Mouse (Mus musculus) heart, embryonic 13.5 days (tissue): Measurements from ENCODE around the gene Znrf1. TPM values are rescaled to one million over a fixed set of nuclear protein-coding genes. Genes with fewer than 3 reads are reported as not detected.
A peak's percentile ranks its signal among the peaks of the same experiment; 100 is the strongest.

ENCODE experiments used
- ATAC-seq: fragments of 200-750 bp; cut with Nextera tagmentation; 2 replicates; pipeline ENCODE4 v1.8.0; 2017; ENCODE audit warnings: moderate TSS enrichment; ENCODE audit not compliant: insufficient number of reproducible peaks, low FRiP score, low TSS enrichment; ENCODE audit errors: extremely low read depth
- H3K27ac ChIP-seq: fragments of 300-500 bp; sonication (generic); replicated peaks from 2 replicates; pipeline ENCODE4 v1.5.1; 2015; ENCODE audit warnings: moderate library complexity, mild to moderate bottlenecking, inconsistent platforms
- H3K27me3 ChIP-seq: fragments of 300-500 bp; sonication (generic); replicated peaks from 2 replicates; pipeline ENCODE4 v1.6.1; 2015; ENCODE audit warnings: mild to moderate bottlenecking, inconsistent platforms
- H3K36me3 ChIP-seq: fragments of 300-500 bp; sonication (generic); 2 replicates; pipeline ENCODE4 v1.6.1; 2015; ENCODE audit warnings: mild to moderate bottlenecking, inconsistent platforms
- H3K4me1 ChIP-seq: fragments of 300-500 bp; sonication (generic); 2 replicates; pipeline ENCODE4 v1.6.1; 2015; ENCODE audit warnings: inconsistent platforms
- H3K4me2 ChIP-seq: fragments of 300-500 bp; sonication (generic); 2 replicates; pipeline ENCODE4 v1.6.1; 2015; ENCODE audit warnings: inconsistent platforms, mild to moderate bottlenecking, moderate library complexity
- H3K4me3 ChIP-seq: fragments of 300-500 bp; sonication (generic); 2 replicates; pipeline ENCODE4 v1.5.1; 2015; ENCODE audit warnings: moderate library complexity, mild to moderate bottlenecking, inconsistent platforms
- H3K9ac ChIP-seq: fragments of 300-500 bp; sonication (generic); 2 replicates; pipeline ENCODE4 v1.6.1; 2015; ENCODE audit warnings: inconsistent platforms, mild to moderate bottlenecking, moderate library complexity
- H3K9me3 ChIP-seq: fragments of 300-500 bp; sonication (generic); 2 replicates; pipeline ENCODE4 v1.6.1; 2016; ENCODE audit warnings: inconsistent platforms
- WGBS: fragments of 180-500 bp; shearing (Covaris S2); methylation state at CpG from one replicate; pipeline ENCODE4 v1.1.7; 2015; ENCODE audit warnings: mixed read lengths; 5-methylcytosine and 5-hydroxymethylcytosine counted together
- polyA plus RNA-seq: library from polyadenylated mRNA; unstranded; fragments of >200 nt; fragmentation: Nextera tagmentation; extraction: Ambion mirVana; gene quantifications from 2 replicates; pipeline ENCODE4 v1.2.1, GENCODE M21; 2015

Znrf1 gene
- polyA plus RNA-seq, 1 experiment from 2014 or later: 20.1 TPM

GRCm38 (mm10) chr8:111587545-111588094, 51.7 kb downstream of the Znrf1 start:
- Histone ChIP-seq H3K27ac (no peak overlapping the region), H3K27me3 (no peaks in the 10 kb centered on the region), H3K4me1 (peaks cover 30% of the 10 kb centered on the region), H3K4me2 (no peak overlapping the region), H3K4me3 (no peak overlapping the region), H3K9me3 (no peaks in the 10 kb centered on the region), H3K36me3 (peaks cover 9% of the 10 kb centered on the region), H3K9ac (no peak overlapping the region)
- no peak for ATAC-seq
- 77% methylated on average over 1 of the region's 1 CpGs for WGBS

- H3K4me1 ChIP-seq: peaks cover 33% of the 10 kb centered on the region
- peaks cover 9% of the 10 kb centered on the region for H3K36me3 ChIP-seq
- H3K9me3 ChIP-seq: no peaks in the 10 kb centered on the region
- 79% methylated on average over 2 of the region's 2 CpGs for WGBS
- no peak overlapping the region for H3K9ac ChIP-seq
- H3K27ac ChIP-seq: no peak overlapping the region
- H3K4me2 ChIP-seq: no peak overlapping the region
- ATAC-seq: no peak
- H3K4me3 ChIP-seq: no peak overlapping the region
- H3K27me3 ChIP-seq: no peaks in the 10 kb centered on the region
Measured at GRCm38 (mm10) chr8:111588336-111588735, 52.4 kb downstream of the Znrf1 start.

GRCm38 (mm10) chr8:111590214-111590613, 54.3 kb downstream of the Znrf1 start:
- Histone ChIP-seq H3K9ac (no peak overlapping the region), H3K36me3 (peaks cover 4% of the 10 kb centered on the region), H3K4me3 (no peak overlapping the region), H3K4me2 (no peak overlapping the region), H3K4me1 (peaks cover 46% of the 10 kb centered on the region), H3K27ac (no peak overlapping the region), H3K27me3 (no peaks in the 10 kb centered on the region), H3K9me3 (no peaks in the 10 kb centered on the region)
- no peak for ATAC-seq
- 81% methylated on average over 3 of the region's 3 CpGs for WGBS

GRCm38 (mm10) chr8:111591176-111591575, 55.3 kb downstream of the Znrf1 start:
- H3K36me3 ChIP-seq: peaks cover 4% of the 10 kb centered on the region
- no peak overlapping the region for H3K9ac ChIP-seq
- H3K4me2 ChIP-seq: no peak overlapping the region
- H3K4me3 ChIP-seq: no peak overlapping the region
- H3K4me1 ChIP-seq: peaks cover 54% of the 10 kb centered on the region
- H3K9me3 ChIP-seq: no peaks in the 10 kb centered on the region
- no peak overlapping the region for H3K27ac ChIP-seq
- H3K27me3 ChIP-seq: no peaks in the 10 kb centered on the region
- no peak for ATAC-seq

- H3K4me2 ChIP-seq: no peak overlapping the region
- no peak for ATAC-seq
- H3K9me3 ChIP-seq: no peaks in the 10 kb centered on the region
- no peak overlapping the region for H3K9ac ChIP-seq
- peaks cover 4% of the 10 kb centered on the region for H3K36me3 ChIP-seq
- no peak overlapping the region for H3K4me3 ChIP-seq
- 0 out of 2 replicates have a peak overlapping the region, but pooled peaks have one; percentile 46 for H3K27ac ChIP-seq
- WGBS: 78% methylated on average over 7 of the region's 7 CpGs
- no peaks in the 10 kb centered on the region for H3K27me3 ChIP-seq
- peaks cover 65% of the 10 kb centered on the region for H3K4me1 ChIP-seq
Measured at GRCm38 (mm10) chr8:111592390-111592910, 56.6 kb downstream of the Znrf1 start.

GRCm38 (mm10) chr8:111594044-111594840, 58.3 kb downstream of the Znrf1 start:
- H3K9ac ChIP-seq: no peak overlapping the region
- no peaks in the 10 kb centered on the region for H3K9me3 ChIP-seq
- peak overlapping the region; percentile 91 for H3K27ac ChIP-seq
- H3K4me1 ChIP-seq: peaks cover 68% of the 10 kb centered on the region
- H3K4me2 ChIP-seq: no peak overlapping the region
- no peaks in the 10 kb centered on the region for H3K27me3 ChIP-seq
- H3K4me3 ChIP-seq: no peak overlapping the region
- H3K36me3 ChIP-seq: peaks cover 4% of the 10 kb centered on the region
- no peak for ATAC-seq
- WGBS: 65% methylated on average over 3 of the region's 3 CpGs

- Histone ChIP-seq H3K4me2 (peak overlapping the region; percentile 62), H3K4me1 (peaks cover 75% of the 10 kb centered on the region)
- 82% methylated on average over 2 of the region's 2 CpGs for WGBS
Measured at GRCm38 (mm10) chr8:111594951-111595350, 59.1 kb downstream of the Znrf1 start.

GRCm38 (mm10) chr8:111595712-111596484, 60.0 kb downstream of the Znrf1 start:
- 28% methylated on average over 15 of the region's 15 CpGs for whole genome bisulfite sequencing

More at GRCm38 (mm10) chr8:111594951-111595350, 59.1 kb downstream of the Znrf1 start:
- ATAC-seq: no peak
- no peaks in the 10 kb centered on the region for H3K27me3 ChIP-seq
- no peak overlapping the region for H3K4me3 ChIP-seq
- H3K9ac ChIP-seq: peak overlapping the region; percentile 30; the same call in 1 of the 2 replicates
- H3K27ac ChIP-seq: peak overlapping the region; percentile 91
- no peaks in the 10 kb centered on the region for H3K9me3 ChIP-seq
- H3K36me3 ChIP-seq: peaks cover 4% of the 10 kb centered on the region

GRCm38 (mm10) chr8:111596485-111596821, 60.6 kb downstream of the Znrf1 start:
- Histone ChIP-seq H3K36me3 (peaks cover 2% of the 10 kb centered on the region; the same call in 1 of the 2 replicates), H3K27me3 (no peaks in the 10 kb centered on the region), H3K4me2 (peak overlapping the region; percentile 62), H3K4me1 (peaks cover 78% of the 10 kb centered on the region), H3K27ac (peak overlapping the region; percentile 91), H3K4me3 (no peak overlapping the region), H3K9ac (no peak overlapping the region), H3K9me3 (no peaks in the 10 kb centered on the region)
- no peak for ATAC-seq
- WGBS: 7% methylated on average over 3 of the region's 3 CpGs

More at GRCm38 (mm10) chr8:111595712-111596484, 60.0 kb downstream of the Znrf1 start:
- Histone ChIP-seq H3K27ac (peak overlapping the region; percentile 91), H3K36me3 (peaks cover 3% of the 10 kb centered on the region), H3K9ac (peak overlapping the region; percentile 30), H3K4me3 (peak overlapping the region; percentile 33), H3K4me1 (peaks cover 80% of the 10 kb centered on the region), H3K27me3 (no peaks in the 10 kb centered on the region), H3K4me2 (peak overlapping the region; percentile 62), H3K9me3 (no peaks in the 10 kb centered on the region)
- peak; percentile 55; the same call in 1 of the 2 replicates for ATAC-seq

GRCm38 (mm10) chr8:111597310-111597709, 61.4 kb downstream of the Znrf1 start:
- Histone ChIP-seq H3K27ac (peak overlapping the region; percentile 91), H3K9me3 (no peaks in the 10 kb centered on the region), H3K27me3 (no peaks in the 10 kb centered on the region), H3K4me3 (no peak overlapping the region), H3K4me2 (peak overlapping the region; percentile 62), H3K9ac (peak overlapping the region; percentile 72), H3K4me1 (peaks cover 70% of the 10 kb centered on the region), H3K36me3 (peaks cover 2% of the 10 kb centered on the region; the same call in 1 of the 2 replicates)
- ATAC-seq: no peak; the same call in 1 of the 2 replicates
- WGBS: 36% methylated on average over 1 of the region's 1 CpGs
